Mouse (Mus musculus) myocyte (in vitro differentiated cells): ENCODE data around the gene Tbcel. TPM values are rescaled to one million over a fixed set of nuclear protein-coding genes. Genes with fewer than 3 reads are reported as not detected.

Source experiments
- H3K27me3 ChIP-seq: one replicate; pipeline ENCODE4 v1.6.1; 2011; ENCODE audit not compliant: control insufficient read depth, insufficient read depth, insufficient read length
- H3K36me3 ChIP-seq: one replicate; pipeline ENCODE4 v1.6.1; 2011; ENCODE audit not compliant: control insufficient read depth, insufficient read depth
- H3K4me2 ChIP-seq: one replicate; pipeline ENCODE4 v1.6.1; 2011; ENCODE audit warnings: low read depth, control low read depth
- H3K4me3 ChIP-seq: one replicate; pipeline ENCODE4 v1.5.1; 2011; ENCODE audit warnings: mild to moderate bottlenecking, control low read depth, moderate library complexity
- H3K79me2 ChIP-seq: one replicate; pipeline ENCODE4 v1.6.1; 2011; ENCODE audit not compliant: control insufficient read depth, insufficient read depth
- H3ac ChIP-seq: one replicate; pipeline ENCODE4 v1.6.1; 2011; ENCODE audit not compliant: control insufficient read depth, insufficient read length
- CEBPB ChIP-seq: IDR thresholded peaks from 2 replicates; pipeline ENCODE4 v1.6.1; 2011; ENCODE audit warnings: mild to moderate bottlenecking, moderate library complexity; ENCODE audit not compliant: poor library complexity, insufficient read depth, severe bottlenecking
- E2F4 ChIP-seq: IDR thresholded peaks from one replicate; pipeline ENCODE4 v1.6.1; 2011; ENCODE audit warnings: mild to moderate bottlenecking, control low read depth, moderate library complexity; ENCODE audit not compliant: insufficient read depth
- MAX ChIP-seq: IDR thresholded peaks from one replicate; pipeline ENCODE4 v1.6.1; 2011; ENCODE audit warnings: low read depth, mild to moderate bottlenecking, control low read depth
- MYOD1 ChIP-seq, 3 experiments: IDR thresholded peaks; one replicate each; pipeline ENCODE4 v1.6.1; 2011; ENCODE audit warnings: control low read depth in 2 of 3, low read depth in 2 of 3, mild to moderate bottlenecking in 2 of 3, moderate library complexity in 1 of 3; ENCODE audit not compliant: insufficient read length in 2 of 3, control insufficient read depth in 1 of 3
- MYOG ChIP-seq, 3 experiments: IDR thresholded peaks; one replicate each; pipeline ENCODE4 v1.6.1; 2011; ENCODE audit warnings: control low read depth in 2 of 3, low read depth in 2 of 3, mild to moderate bottlenecking in 2 of 3; ENCODE audit not compliant: insufficient read length in 2 of 3, control insufficient read depth in 1 of 3, insufficient read depth in 1 of 3
- POLR2A ChIP-seq: IDR thresholded peaks from one replicate; pipeline ENCODE4 v1.6.1; 2011; ENCODE audit warnings: low read depth, mild to moderate bottlenecking, control low read depth, moderate library complexity; ENCODE audit not compliant: insufficient read length
- POLR2AphosphoS2 ChIP-seq: IDR thresholded peaks from one replicate; pipeline ENCODE4 v1.6.1; 2011; ENCODE audit warnings: low read depth, control low read depth; ENCODE audit not compliant: insufficient read length
- REST ChIP-seq: IDR thresholded peaks from one replicate; pipeline ENCODE4 v1.6.1; 2011; ENCODE audit warnings: mild to moderate bottlenecking, control low read depth, moderate library complexity; ENCODE audit not compliant: insufficient read depth, insufficient read length
- SRF ChIP-seq: IDR thresholded peaks from one replicate; pipeline ENCODE4 v1.6.1; 2011; ENCODE audit warnings: low read depth; ENCODE audit not compliant: control insufficient read depth, insufficient read length
- TCF12 ChIP-seq: IDR thresholded peaks from one replicate; pipeline ENCODE4 v1.6.1; 2011; ENCODE audit warnings: mild to moderate bottlenecking, control low read depth; ENCODE audit not compliant: poor library complexity, insufficient read depth, severe bottlenecking
- TCF3 ChIP-seq: IDR thresholded peaks from one replicate; pipeline ENCODE4 v1.6.1; 2011; ENCODE audit warnings: low read depth, control low read depth; ENCODE audit not compliant: insufficient read length
- USF1 ChIP-seq: IDR thresholded peaks from one replicate; pipeline ENCODE4 v1.6.1; 2011; ENCODE audit warnings: low read depth, mild to moderate bottlenecking, control low read depth, moderate library complexity
- polyA plus RNA-seq: library from polyadenylated mRNA; unstranded; fragments of >200 nt; fragmentation: generic; extraction: Trizol; gene quantifications from one replicate; pipeline ENCODE4 v1.2.1, GENCODE M21; 2012; ENCODE audit warnings: missing spikeins

Tbcel gene
- polyA plus RNA-seq, 1 experiment = 7.9 TPM

DNA sequence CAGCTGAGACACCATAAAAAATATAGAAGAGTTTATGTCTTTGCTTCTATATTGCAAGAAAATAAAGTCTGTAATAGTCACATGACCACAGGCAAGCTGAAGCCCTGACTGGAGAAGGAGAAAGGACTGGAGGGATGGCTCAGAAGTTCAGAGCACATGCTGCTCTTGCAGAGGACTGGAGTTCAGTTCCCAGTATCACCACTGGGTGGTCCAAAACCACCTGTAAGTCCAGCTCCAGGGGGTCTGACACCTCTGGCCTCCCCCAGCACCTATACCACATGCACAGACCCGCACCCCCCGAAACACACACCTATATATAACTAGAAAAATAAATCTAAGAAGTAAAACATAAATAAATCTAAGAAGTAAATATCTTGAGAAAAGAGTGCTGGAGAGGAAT lies 75.5 kb downstream of the Tbcel start:
- Histone ChIP-seq H3K4me2 (no peak overlapping the region), H3K36me3 (peaks cover 16% of the 10 kb centered on the region), H3K79me2 (no peaks in the 10 kb centered on the region), H3K27me3 (no peaks in the 10 kb centered on the region), H3ac (no peak overlapping the region), H3K4me3 (no peak overlapping the region)
- no peak for TF ChIP-seq TCF12
- TF ChIP-seq MAX = no peak
- no peak for TF ChIP-seq SRF
- no peak for TF ChIP-seq REST
- no peak for TF ChIP-seq POLR2A

DNA sequence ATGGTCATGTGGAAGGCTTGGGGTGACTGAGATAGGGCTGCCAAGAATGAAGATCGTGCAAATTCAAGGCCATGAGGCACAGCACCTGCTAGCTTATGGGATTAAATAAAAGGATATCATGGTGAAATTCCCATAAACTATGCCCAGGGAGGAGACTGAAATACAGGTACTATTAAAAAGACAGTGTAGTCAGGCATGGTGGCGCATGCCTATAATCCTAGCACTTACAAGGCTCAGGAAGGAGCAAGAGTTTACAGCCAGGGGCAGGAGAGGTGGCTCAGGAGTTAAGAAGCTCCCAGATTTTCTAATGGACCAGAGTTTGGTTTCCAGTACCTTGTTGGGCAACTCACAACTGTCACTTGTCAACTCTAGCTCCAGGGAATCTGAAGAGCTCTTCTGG lies 76.0 kb downstream of the Tbcel start:
- Histone ChIP-seq H3K4me3 (no peak overlapping the region), H3ac (no peak overlapping the region), H3K4me2 (no peak overlapping the region), H3K27me3 (no peaks in the 10 kb centered on the region), H3K79me2 (no peaks in the 10 kb centered on the region), H3K36me3 (peaks cover 11% of the 10 kb centered on the region)
- TF ChIP-seq MYOG (IDR thresholded peaks at IDR 0.05; ENCODE audit: control insufficient read depth in 1 of 3, insufficient read depth in 1 of 3, insufficient read length in 2 of 3, low read depth in 2 of 3) (no peak), USF1 (no peak), SRF (no peak), POLR2AphosphoS2 (no peak)

DNA sequence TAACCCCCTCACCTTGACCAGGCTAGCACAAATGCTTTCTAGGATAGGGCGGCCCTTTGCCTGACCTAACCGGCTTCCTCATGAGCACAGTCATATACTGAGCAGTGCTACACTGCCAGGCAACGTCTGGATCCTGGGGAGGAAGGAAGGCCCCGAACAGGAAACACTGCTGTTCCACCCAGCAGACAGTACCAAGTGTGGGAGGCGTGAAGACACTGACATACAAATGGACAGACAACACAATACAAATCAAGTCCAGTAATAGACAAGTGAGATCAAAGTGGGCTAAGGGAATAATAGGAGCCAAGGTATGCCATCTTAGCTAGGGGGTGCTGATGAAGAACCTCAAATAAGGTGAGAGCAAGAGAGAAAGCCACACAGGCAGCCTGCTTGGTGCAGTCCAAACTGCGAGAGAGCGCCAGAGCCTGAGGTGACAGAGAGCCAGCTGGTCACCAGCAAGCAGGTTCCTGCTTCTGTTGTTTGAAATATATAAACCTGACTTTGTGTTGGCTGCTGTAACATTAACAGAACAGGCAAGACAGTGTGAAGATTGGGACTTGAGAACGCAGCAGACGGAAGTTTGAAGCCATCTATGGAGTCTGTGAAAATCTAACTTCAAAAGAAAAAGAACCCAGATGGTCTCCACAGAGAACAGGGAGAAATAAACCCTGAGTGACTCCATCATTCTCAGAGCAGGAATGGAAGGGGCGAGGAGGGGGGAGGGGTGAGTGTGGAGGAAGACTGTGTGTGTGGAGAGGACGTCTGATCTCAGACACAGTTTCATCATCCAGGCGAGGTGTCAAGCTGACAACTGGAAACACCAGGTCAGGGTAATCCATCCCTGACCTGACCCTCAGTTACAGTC lies 79.3 kb downstream of the Tbcel start:
- Histone ChIP-seq H3ac (no peak overlapping the region), H3K36me3 (no peaks in the 10 kb centered on the region), H3K4me2 (no peak overlapping the region), H3K79me2 (no peaks in the 10 kb centered on the region), H3K27me3 (no peaks in the 10 kb centered on the region), H3K4me3 (no peak overlapping the region)
- TF ChIP-seq E2F4 (no peak), MAX (no peak)

DNA sequence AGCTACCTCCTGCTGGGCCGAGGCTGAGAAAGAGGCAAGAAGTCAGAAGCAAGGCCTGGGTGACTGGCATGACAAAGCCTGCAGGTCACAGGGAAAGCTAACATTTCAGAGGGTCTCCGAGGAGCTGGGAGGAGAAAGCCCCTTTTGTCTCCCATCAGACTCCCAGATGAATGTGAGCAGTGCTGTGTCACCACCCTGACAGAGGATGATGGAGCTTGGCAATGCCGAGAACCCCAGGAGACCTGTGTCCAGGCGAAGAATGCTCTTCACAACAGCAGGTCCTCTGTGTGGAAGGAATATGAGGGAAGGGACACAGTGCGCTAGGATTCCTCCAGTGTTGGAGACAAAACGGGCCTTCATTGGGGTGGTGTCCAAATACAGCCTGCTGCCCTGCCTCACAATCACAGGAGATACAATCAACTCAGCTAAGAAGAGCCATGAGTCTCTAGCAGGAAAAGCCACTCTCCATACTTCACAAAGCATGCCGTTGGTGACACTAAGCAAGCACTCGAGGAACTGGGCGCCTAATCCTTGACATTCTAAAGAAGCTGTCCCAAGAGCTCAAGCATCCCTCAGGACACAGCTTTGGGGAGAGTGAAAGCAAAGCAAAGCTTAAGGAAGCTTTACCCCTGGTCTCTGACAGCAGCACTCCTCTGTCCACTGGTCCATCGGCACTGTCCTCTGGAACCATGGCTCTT lies 80.8 kb downstream of the Tbcel start:
- H3K27me3 ChIP-seq = no peaks in the 10 kb centered on the region
- TF ChIP-seq MYOD1 (IDR thresholded peaks at IDR 0.05; ENCODE audit: control insufficient read depth in 1 of 3, insufficient read length in 2 of 3, low read depth in 2 of 3) (no peak), POLR2A (no peak), CEBPB (no peak), USF1 (no peak), MYOG (IDR thresholded peaks at IDR 0.05; ENCODE audit: control insufficient read depth in 1 of 3, insufficient read depth in 1 of 3, insufficient read length in 2 of 3, low read depth in 2 of 3) (no peak), TCF3 (no peak), MAX (no peak), POLR2AphosphoS2 (no peak), TCF12 (no peak), E2F4 (no peak), REST (no peak), SRF (no peak)
- no peaks in the 10 kb centered on the region for H3K79me2 ChIP-seq
- no peak overlapping the region for H3K4me2 ChIP-seq
- no peak overlapping the region for H3K4me3 ChIP-seq
- H3ac ChIP-seq = no peak overlapping the region
- H3K36me3 ChIP-seq = peaks cover 8% of the 10 kb centered on the region

DNA sequence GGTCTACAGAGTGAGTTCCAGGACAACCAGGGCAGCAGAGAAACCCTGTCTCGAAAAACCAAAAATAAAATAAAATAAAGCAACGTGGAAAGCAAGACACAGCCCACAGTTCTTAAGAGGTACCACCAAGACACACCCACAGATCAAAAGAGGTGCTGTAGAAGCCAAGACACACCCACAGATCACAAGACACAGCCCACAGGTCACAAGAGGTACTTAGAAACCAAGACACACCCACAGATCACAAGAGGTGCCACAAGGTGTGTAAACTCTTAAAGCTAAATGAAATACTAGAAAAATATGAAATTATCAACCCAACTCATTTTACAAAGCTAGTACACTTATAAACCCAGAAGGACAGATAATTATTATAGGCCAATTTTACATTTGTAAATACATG lies 84.0 kb downstream of the Tbcel start:
- no peak overlapping the region for H3K4me2 ChIP-seq
- no peak overlapping the region for H3ac ChIP-seq
- H3K79me2 ChIP-seq = no peaks in the 10 kb centered on the region
- H3K4me3 ChIP-seq = no peak overlapping the region
- peaks cover 10% of the 10 kb centered on the region for H3K36me3 ChIP-seq
- TF ChIP-seq MYOG (IDR thresholded peaks at IDR 0.05; ENCODE audit: control insufficient read depth in 1 of 3, insufficient read depth in 1 of 3, insufficient read length in 2 of 3, low read depth in 2 of 3) (no peak), SRF (no peak), CEBPB (no peak), MAX (no peak), REST (no peak), MYOD1 (IDR thresholded peaks at IDR 0.05; ENCODE audit: control insufficient read depth in 1 of 3, insufficient read length in 2 of 3, low read depth in 2 of 3) (no peak), TCF3 (no peak)
- no peaks in the 10 kb centered on the region for H3K27me3 ChIP-seq
